Mouse (Mus musculus) retina, postnatal 1 day (tissue): ENCODE data around the gene Chid1.

Source experiments
- DNase-seq: peaks from one replicate; pipeline ENCODE4 v3.0.0-alpha.2; 2012

The Chid1 gene

DNA sequence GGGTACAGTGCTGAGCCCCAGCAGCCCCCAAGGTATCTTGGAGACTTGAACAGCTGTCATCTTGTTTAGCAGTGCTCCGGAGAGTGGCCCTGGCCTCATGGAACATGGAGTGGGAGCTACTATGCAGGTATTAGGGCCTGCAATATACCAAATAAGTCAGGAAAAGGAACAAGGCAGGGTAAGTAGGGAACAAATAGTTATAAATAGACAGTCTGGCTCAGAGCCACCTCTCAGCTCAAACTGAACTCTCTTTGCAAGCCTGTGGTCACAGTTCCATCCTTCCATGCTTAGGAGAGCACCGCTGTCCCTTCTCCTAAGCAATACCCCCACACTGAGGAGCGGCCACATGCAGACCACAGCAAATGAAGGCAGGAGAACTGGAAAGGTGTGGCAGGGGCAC is 42.1 kb downstream of the Chid1 start:
- DNase-seq: no peak

DNA sequence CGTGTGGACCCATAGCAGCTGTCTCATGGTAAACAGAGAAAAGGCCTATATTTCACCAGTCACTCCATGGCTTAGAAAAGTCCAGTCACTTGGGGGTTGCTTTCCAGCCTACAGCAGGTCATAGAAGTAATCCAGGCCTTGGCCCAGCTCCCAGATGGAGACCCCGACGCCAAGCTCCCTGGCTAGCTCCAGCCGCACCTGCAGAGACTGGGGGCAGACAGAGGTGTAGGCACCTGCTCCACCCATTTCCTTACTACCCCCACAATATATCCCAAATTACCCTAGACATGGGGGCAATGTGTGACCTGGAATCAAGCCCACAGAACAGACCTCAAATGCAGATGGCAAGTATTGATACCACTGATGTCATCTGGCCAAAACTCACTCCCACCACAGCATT is 43.7 kb downstream of the Chid1 start:
- DNase-seq: no peak

DNA sequence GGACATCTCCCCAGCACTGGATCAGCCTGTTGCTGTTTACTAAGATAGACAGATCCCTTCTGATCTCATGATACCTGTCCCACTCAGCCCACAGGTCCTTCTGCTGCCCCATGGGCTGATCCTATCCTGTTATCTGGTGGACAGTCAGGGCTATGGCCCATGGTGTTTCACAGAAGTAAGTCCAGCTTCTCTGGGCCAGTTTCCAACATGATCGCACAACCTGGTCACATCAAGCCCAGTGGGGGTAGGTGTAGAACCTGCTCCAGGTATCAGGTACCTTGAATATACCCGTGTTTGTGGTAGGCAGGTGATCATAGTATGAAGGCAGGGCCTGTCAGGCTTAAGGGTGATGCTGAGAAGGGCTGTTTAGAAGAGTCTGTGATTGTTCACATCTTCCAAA is 44.3 kb downstream of the Chid1 start:
- DNase-seq: no peak

DNA sequence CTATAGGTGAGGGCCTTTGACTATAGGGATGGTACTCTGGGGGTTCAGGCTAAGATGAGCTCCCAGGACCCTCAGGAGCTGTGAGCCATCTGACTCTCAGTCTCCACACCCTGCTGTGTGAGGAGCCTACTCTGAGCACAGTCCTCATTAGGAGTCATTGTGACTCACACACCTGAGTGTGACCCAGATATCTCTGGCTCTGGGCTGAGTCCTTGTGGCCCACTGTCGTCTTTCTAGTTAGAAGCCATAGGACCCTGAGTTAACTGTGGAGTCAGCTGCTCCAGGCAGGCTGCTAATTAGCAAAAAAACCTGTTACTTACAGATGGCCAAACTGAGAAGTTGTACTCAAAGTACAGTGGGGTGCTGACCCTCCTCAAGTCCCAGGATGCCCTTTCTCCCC is 45.9 kb downstream of the Chid1 start:
- no peak for DNase-seq

DNA sequence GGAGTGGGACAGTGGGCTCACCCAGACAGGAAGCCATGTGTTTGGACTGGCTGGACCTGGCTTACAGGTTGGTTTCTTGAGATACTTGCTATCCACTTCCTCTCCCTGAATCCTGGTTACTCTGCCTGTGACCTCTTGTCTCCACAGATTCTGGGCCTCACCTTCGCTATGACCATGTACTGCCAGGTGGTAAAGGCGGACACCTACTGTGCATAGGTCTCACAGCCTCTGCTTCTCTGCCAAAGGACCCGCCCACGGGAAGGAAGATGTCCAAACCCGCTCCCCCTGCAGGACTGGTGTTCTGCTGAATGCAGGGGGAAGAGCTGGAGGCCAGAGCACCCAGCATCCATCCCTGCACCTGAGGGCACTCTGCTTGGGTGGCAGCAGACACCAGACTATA is 46.9 kb downstream of the Chid1 start:
- no peak for DNase-seq

DNA sequence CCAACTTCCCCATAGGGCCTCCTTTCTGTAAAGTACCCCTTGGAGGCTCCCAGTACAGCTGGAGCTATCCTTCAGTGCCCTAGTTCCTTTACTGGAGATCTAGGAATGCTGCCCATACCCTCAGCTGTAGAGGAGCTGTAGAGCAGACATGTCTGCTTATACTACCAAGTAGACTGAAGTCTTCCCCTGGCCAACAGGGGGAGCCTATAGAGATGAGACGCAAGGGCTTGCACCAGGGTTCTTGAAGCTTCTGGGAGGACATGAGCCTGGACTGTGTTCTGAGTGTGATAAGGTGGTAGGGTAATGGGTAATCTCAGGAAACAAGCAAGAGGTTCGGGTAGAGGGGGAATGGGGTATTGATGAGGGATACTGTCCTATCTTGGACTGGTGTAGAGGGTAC is 48.5 kb downstream of the Chid1 start:
- peak; percentile 24 for DNase-seq

DNA sequence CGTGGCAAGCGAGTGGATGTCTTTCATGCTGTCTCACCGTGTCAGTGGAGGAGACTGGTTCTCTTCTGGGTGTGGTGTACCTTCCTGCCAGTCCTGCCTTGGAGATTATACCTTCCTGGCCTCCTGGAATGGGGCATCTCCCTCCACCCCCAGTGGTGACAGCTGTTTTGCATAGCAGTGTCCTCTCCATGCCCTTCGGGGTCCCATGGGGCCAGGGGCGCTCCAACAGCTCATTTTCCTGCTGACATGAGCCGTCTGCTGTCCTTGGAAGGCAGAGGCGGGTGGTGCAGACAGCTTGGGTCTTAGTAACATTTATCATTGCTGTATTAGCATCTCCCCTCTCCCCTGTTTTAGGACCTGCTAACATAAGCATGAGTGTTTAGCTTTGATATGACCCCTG is 52.5 kb downstream of the Chid1 start:
- no peak for DNase-seq

DNA sequence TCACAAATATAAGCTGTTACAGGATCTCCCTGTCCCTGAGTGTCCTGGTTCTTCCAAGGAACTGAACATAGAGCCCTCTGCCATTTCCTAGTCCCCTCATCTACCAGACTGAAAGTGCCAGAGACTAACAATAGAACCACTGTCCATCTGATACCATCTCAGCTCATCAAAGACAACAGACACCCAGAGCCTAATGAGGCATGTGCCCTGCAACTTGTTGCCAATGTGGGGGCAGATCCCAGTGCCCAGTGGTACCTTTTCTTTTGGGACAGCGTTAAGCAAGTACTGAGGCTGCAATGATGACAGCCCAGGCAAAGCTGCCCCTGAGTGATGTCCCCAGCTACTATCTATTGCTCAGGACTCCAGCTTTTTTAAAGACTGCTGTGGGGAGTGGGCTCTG is 53.4 kb downstream of the Chid1 start:
- peak; percentile 75 for DNase-seq

DNA sequence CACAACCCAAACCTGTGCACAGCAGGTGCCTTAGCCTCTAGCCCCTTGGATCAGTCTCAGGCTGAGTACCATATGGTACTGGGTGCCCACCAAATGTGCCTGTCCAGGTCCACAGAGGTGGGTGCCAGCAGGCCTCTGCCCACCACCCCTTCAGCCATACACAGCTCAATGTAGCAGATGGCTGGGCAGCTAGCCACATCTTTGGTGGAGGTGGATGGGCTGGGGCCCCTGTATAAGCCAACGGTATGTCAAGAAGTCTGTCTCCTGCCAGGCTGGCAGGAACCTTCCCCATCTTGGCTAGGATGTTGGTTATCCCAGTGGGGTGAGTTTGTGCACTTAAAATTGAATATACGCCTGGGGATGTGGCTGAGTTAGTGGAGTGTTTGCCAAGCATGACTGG is 54.1 kb downstream of the Chid1 start:
- no peak for DNase-seq

DNA sequence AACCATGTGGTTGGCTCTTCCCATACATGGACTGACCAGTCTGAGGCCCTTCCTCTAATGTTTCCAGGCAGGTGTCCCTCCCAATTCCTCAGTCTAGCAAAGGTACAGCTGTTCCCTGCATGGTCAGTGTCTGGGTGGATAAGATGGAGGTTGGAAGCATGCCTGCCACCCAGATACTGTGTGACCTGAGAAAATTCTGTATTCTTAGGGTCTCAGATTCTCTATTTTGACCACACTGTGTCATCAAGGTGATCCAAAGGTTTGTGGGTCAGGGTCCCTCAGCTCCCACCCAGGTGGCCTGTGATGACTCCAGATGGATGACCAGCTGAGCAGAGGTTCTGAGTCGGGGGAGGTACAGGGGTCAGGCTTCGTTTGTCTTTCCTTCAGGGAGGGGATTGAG is 54.5 kb downstream of the Chid1 start:
- no peak for DNase-seq

DNA sequence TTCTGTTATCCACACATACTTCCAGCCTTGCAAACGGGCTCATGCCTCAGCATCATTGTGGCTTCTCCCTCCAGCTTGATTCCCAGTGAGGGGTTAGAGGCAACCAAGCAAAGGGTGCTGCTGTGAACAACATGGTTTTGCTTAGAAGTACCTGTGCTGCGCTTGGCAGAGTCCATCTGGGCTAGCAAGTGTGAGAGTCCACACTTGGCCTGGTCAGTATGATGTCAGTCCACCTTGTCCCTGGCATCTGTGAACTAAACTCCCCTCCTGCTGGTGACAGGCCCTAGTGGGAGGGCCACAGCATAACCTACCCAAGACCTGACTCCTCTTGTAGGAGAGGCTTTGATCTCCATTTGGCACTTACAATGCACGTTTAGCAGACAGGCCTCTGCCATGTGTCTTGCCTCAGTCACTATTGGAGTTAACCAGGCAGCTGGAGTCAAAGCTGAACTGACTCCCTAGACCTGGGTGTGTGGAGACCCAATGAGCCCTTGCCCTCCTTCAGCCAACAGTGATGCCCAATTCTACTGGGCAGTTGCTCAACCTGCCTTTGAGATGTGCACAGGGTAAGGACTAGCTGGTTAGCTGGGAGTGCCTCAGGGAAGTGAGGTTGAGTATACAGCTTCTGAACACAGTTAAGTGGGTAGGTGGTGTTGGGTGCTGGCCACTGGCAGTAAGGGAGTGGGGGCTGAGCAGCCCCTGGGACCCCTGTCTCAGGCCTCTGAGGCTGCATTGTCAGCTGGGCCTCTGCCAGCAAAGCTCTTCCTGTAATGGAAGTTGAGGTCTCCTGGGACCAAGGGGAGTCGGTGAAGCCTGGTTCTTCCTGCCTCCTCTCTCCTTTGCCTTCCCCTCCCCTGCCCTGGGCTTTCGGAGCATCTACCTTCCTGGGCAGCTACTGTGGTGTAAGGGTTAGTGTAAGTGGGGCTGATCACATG is 55.2 kb downstream of the Chid1 start:
- DNase-seq: no peak

DNA sequence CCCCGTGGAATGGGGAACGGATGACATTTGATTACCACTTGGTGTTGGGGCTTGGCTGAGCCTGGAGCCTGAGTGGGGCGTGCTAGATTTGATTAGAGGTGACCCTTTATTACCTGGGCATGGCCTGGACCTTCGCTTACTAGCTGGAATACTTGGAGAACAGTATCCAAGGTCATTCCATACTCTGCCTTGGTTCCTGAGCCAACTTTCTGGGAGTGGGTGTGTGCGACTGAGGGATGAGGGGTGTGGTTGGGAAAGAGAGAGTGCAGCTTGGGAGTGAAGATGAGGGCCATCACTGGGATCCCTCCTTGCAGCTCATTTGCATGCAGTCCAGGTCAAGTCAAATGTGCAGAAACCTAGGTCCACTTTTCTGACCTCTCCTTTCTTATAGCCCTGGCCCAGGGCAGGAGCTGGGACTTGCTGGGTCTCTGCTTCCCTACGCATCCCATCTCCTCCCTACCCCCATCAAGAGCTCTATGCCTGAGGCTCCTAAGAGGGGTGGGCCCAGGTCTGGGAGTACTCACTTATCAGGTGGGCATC is 56.5 kb downstream of the Chid1 start:
- DNase-seq: no peak

DNA sequence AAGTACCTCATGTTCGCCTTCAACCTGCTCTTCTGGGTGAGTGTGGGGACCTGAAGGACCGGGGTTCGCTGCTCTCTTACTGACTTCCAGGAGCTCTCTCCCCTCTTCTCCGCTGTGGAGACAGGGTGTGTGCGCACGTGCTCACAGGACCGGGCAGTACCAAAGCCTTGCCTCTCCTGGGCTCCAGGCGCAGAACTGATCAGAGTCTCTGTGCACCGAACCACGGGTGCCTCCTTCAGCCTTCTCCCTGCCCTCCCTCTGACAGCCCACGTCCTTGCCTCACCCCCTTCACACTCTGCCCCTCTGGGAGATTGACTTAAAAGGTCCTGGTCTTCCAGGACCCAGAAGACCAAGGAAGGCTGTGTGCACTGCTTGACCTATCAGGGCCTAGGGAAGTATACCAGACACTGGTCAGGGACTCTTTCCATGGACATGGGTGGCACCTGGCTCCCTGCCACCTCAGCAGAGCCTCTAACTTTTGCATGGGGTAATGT is 57.1 kb downstream of the Chid1 start:
- DNase-seq: no peak

DNA sequence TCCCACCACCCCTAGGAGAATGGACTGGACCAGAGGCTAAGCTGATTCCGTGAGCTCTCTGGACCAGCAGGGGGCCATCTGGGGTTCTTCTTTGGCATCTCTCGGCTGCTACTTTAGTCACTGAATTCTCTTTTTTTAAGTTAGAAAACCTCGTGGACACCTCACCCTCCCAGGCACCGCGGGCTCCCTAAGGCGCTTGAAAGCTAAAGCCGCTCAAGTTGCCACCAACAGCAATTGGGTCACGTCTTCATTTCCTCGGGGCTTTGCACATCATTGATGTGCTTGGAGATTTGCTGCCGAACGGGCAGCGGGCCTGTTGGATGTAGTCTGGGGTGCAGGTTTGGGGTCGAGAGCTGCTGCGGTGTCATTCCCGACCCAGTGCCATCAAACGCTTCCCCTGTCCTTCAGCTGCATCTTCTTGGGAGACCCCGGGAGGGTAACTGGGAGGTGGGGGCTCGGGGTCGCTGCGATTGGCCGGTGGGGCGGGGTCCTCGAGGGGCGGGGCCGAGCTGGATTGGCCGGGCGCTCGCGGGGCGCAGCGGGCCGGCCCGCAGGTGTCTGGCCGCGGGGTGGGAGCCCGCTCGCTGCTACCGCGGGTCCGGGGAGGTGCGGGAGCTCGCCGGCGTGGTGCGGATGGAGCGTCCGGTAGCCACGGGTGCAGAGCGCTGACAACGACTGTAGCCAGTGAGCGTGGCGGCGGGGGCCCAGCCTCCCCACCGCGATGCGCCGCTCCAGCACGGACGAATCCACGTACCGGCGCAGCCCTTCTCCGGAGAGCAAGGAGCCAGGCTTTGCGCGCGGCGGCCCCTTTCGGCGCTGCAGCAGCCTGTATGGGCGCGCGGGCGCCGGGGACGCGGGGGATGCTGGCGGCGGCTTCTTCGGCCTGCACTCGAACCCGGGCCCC is 57.9 kb downstream of the Chid1 start:
- peak; percentile 83 for DNase-seq

DNA sequence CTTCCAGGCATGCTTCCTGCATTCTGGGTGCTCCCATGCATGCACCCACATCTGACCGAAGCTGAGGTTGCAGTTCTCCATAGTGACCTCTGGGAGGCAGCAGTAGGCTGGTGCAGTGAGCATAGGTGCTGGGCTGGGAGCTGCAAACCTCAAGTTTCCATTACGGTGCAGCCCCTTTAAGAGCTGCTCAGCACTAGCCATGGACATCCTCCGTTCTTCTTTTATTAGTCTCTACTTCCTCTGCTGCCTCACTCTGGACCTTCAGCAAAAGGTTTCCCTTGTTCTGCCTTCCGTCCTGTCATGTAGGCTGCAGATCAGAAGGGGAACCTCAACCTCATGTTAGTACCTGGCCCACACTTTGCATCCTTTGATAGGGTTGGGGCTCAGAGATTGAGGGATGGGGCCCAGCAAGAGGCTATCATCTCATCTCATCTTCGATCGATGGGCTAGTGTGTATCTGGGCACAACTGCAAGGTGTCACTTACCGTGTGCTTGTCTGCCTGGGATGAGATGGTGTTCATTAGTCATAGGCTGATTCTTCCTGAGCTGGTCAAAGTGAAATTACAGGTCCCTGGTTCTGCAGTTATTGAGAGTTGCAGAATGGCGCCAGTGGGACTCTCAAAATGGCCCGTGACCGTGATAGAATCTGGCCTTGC is 58.7 kb downstream of the Chid1 start:
- peak; percentile 87 for DNase-seq

DNA sequence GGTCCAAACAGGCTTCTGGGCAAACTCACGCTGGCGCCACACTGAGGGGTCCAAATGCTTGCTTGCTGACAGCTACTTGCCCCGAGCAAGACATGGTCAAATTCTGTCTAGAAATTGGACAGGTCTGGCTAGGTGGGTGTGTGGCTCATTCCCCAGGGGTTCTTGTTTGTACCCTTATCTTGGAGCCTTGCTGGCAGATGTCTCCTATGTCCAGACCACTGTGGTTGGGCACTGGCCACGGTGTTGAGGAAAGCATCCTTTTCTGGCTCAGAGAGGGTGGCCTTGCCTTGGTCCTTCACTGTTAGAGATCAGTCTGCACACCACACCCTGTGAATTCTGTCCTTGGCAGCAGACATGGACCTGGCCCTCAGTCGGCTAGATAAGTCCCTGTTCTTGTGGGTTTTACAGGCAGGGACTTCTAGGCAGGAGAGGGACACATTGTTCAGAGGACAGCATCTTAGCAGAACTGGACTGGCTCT is 61.3 kb downstream of the Chid1 start:
- no peak for DNase-seq

DNA sequence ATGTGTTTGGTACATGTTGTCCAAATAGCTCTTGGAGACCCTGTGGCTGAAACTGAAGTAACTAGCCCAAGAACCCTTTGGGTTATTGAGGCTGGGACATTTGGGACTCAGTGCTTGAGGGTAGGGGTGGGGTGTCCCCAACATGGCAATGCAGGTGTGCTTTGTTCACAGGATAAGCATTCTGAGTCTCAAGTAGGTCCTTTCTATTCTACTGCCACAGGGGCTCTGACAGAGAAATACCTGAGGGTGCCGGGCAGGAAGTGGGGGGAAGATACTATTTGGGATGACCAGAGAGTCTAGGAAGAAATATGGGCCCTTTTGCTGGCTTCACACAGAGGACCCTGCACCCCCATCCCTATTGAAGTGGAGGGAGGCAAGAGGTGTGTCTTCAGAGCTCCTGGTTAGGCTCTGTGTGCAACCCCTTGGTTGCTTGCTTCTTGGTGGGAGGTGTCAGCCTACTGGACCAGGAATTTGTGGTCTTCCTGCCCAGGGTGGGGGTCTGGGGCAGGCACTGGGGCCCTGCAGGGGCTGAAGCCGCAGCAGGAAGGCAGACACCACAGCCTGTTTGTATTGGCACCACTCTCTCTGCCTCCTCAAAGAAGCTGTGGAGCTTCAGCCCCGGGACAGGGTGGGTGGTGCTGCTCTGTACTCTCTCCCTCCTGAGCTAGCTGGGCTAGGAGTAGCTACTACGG is 61.9 kb downstream of the Chid1 start:
- DNase-seq: no peak

DNA sequence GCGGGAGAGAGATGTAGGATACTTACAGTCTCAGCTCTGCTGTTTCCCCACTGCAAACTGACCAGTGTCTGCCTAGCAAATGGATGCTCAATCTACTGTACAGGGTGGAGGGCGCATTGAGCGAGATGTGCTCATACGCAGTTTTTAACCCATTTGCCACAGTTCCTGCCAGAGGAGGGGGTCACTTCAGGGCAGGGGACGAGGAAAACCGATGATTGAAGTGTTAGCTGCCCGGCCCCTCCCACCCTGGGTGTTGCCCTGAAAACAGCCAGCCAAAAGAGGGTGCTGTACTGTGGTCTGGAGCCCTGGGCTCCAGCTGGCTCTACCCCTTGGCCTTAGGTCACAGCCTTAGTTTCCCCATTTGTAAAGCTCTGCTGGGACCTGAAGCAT is 62.7 kb downstream of the Chid1 start:
- DNase-seq: no peak

DNA sequence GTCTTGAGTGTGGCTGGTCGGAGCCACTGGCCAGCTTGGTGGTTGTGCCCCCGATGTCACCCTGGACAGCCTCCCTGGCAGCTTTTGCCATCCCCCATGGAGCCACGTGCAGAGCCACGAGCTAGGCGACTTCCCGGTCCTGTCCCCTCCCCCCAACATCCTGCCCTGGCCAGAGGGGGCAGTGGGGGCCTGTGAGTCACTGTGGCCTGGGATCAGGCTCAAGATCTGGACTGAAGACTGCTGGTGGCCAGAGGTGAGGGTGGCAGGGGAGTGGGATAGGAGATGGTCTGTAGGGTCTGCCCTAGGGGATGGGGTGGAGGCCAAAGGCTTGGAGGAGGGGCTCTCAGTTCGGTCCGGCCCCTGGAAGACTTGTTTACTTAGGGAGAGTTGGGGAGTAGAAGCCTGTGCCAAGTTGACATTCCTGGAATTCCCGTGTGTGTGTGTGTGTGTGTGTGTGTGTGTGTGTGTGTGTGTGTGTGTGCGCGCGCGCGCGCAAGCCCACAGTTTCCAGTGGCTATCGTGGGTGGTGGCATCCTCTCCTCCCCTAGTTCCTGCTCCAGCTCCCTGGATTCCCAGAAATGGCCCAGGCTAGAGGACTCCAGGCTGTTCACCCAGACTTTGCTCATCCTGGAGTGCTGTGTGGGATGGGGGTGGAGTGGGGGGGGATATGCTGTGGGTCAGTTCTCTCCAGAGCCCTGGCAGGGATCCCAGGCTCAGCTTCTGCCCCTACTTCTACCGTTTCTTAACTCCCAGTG is 63.3 kb downstream of the Chid1 start:
- DNase-seq: peak; percentile 65

DNA sequence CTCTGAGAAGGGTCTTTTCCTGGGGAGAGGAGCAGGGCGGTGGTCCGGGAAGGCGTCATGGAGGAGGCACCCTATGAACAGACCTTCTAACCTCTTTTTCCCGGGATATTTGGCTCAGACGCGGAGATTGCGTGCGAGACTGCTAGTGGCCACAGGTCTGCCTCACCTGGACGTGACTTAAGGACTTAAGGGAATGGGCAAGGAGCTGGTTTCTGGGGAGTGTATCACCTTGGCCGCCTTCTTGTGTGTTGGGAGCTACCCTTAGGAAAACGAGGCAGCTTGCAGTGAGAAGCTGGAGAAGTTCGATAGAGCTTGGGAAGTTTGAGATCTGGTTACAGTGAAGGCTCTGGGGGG is 63.9 kb downstream of the Chid1 start:
- no peak for DNase-seq

DNA sequence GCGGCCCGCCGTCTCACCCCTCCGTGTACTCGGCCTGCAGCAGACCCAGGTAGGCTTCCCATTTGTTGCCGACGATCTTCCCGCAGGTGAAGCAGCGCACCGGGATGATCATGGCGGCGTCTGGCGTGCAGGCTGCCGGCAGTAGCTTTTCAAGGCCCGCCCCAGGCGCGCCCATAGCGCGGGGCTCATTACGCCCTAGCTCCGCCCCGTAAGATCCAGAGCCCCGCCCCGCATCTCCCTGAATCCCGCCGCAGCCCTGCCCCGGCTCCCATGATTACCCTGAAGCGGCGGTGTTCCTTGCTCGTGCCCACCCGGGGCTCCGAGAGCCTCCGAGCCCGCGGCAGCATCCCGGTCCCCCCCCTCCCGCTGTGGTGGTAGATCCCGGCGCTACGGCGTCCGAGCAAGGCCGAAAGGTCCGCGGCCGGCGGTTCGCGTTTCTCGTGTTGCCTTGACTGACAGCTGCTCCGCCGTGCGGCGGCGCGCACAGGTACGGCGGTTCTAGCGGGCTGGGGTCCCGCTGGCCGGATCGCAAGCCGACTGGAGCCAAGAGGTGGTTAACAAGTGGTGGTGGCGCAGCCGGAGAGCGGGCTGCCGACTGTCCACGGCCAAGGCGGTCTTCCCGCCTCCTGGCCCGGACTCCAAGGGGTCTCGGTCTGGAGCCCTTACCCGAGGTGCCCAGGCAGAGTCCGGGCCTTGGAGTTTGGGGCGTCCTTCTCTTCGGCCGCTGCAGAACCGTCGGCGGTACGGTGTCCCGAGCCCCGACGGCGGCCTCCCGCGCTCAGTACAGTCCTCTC is 64.4 kb downstream of the Chid1 start, which contains the start of the genes Polr2l and Tspan4:
TSS of gene Polr2l (minus strand) at position 122 of the 794 bp plus-strand sequence.
TSS of gene Tspan4 (plus strand) at position 230 of the 794 bp plus-strand sequence.
- peak; percentile 92 for DNase-seq
